In genomic region chr1:86263564-86264339, GRCm38 (mm10) we compare ENCODE assay signal across 14 mouse cellular contexts. TPM values are rescaled to one million over a fixed set of nuclear protein-coding genes. Genes with fewer than 3 reads are reported as not detected.
DNase-seq lines count a peak whose midpoint lies in the region; ATAC-seq and TF ChIP-seq lines count a peak whose summit lies in the region.
"Had no signal": no experiment of that assay in that cellular context is flagged by ENCODE, and none has a peak within 500 bp of the region (broad histone marks: within the 10 kb centered on the region; RNA-seq: fewer than 3 reads in every experiment).

No protein-coding gene starts in this region.

- WGBS in bone marrow, adult 2 months, result 3% methylated on average over 7 of the region's 7 CpGs
- WGBS in liver, postnatal 0 days (ENCODE audit: insufficient replicate concordance), result 30% methylated on average over 7 of the region's 7 CpGs

- peak overlapping the region; percentile 64 for H3K27ac ChIP-seq in bone marrow, adult 2 months (ENCODE audit: control insufficient read depth, insufficient read depth, low read depth, low read length, poor library complexity)
- H3K27ac ChIP-seq in liver, postnatal 0 days (ENCODE audit: low read depth), result peak overlapping the region; percentile 70

- TF ChIP-seq POLR2A in bone marrow, adult 2 months (IDR thresholded peaks at IDR 0.05; ENCODE audit: borderline replicate concordance, control insufficient read depth, low read depth, low read length), result no peak

- TF ChIP-seq CTCF in bone marrow, adult 2 months (IDR thresholded peaks at IDR 0.05; ENCODE audit: control insufficient read depth, insufficient read depth, low read length), result no peak
- TF ChIP-seq CTCF in liver, postnatal 0 days (IDR thresholded peaks at IDR 0.05; ENCODE audit: low read depth), result no peak

- no peaks in the 10 kb centered on the region for H3K27me3 ChIP-seq in liver, postnatal 0 days (ENCODE audit: insufficient read depth, low read length)

- TF ChIP-seq EP300 in liver, postnatal 0 days (IDR thresholded peaks at IDR 0.05; ENCODE audit: low read depth), result no peak

- no peak overlapping the region for H3K4me3 ChIP-seq in bone marrow, adult 2 months (replicated peaks; ENCODE audit: control insufficient read depth, low read depth, low read length)
- no peak overlapping the region for H3K4me3 ChIP-seq in liver, postnatal 0 days (ENCODE audit: low read depth, low read length)
- H3K4me3 ChIP-seq: erythroblast, embryonic 14.5 days had no signal

- 0 out of 2 replicates have a peak overlapping the region, but pooled peaks have one; percentile 13 for H3K9ac ChIP-seq in liver, postnatal 0 days (replicated peaks)

- DNase-seq in 416B (ENCODE audit: low read depth), result peak; percentile 93
- DNase-seq in liver, postnatal 0 days, result peak; percentile 51
- DNase-seq in natural killer cell, adult 2 months (ENCODE audit: low spot score in 2 of 2), result peak; percentile 72 to 87
- DNase-seq in T-cell, adult 2 months (ENCODE audit: low spot score), result no peak
- DNase-seq in frontal cortex, postnatal 25 days (ENCODE audit: low spot score in 2 of 2), result no peak
- DNase-seq in layer of hippocampus, adult 11-12 months (ENCODE audit: low spot score), result no peak
- DNase-seq in urinary bladder, adult 18-20 months (ENCODE audit: low spot score in 2 of 2), result no peak
- DNase-seq: adrenal gland, adult 2 months; cerebellum, adult 11-12 months; kidney, postnatal 10 days; midbrain, embryonic 14.5 days; thymus, postnatal 14 days had no signal

- peaks cover 12% of the 10 kb centered on the region for H3K4me1 ChIP-seq in bone marrow, adult 2 months (ENCODE audit: control insufficient read depth, insufficient read depth, low read length)
- H3K4me1 ChIP-seq in liver, postnatal 0 days (ENCODE audit: insufficient read depth), result peaks cover 23% of the 10 kb centered on the region

- peak overlapping the region; percentile 42 for H3K4me2 ChIP-seq in liver, postnatal 0 days (ENCODE audit: low read depth, low read length)

- no peaks in the 10 kb centered on the region for H3K36me3 ChIP-seq in liver, postnatal 0 days (replicated peaks; ENCODE audit: insufficient read depth, low read length)

- ATAC-seq in liver, postnatal 0 days, result peak; percentile 71

- no peaks in the 10 kb centered on the region for H3K9me3 ChIP-seq in liver, postnatal 0 days (ENCODE audit: low read length)

RNA-seq across cellular contexts. Expression of gene B3gnt7, which starts 38.9 kb away (rescaled TPM):
- 0.63 and 2.4 TPM in 2 replicates for polyA plus RNA-seq in bone marrow, adult 2 months (2011; ENCODE audit: insufficient read depth, insufficient read length, low replicate concordance, missing spikeins)
- 0.46 and 1.0 TPM in 2 replicates for polyA plus RNA-seq in liver, postnatal 0 days (2015; fragmentation: Nextera tagmentation; extraction: Ambion mirVana)

Comparison
In these comparisons a context has a peak if more than half of its experiments do, and no peak if none do; other contexts are left out.
1. DNase-seq: peak in 416B (single experiment), liver, postnatal 0 days (single experiment) and natural killer cell, adult 2 months (2 of 2); none in T-cell, adult 2 months (single experiment), frontal cortex, postnatal 25 days (0 of 2), layer of hippocampus, adult 11-12 months (single experiment) and urinary bladder, adult 18-20 months (0 of 2).